Mouse (Mus musculus) MEL (cell line): ENCODE results near the gene Stag1.

ENCODE experiments used
- HCFC1 ChIP-seq: IDR thresholded peaks from 2 replicates; pipeline ENCODE4 v1.6.1; 2012; ENCODE audit warnings: low read depth, mild to moderate bottlenecking, inconsistent platforms, low read length, improper control_type of control experiment, moderate library complexity
- NRF1 ChIP-seq: IDR thresholded peaks from 2 replicates; pipeline ENCODE4 v1.6.1; 2014; ENCODE audit warnings: low read depth, mild to moderate bottlenecking, inconsistent platforms, low read length, improper control_type of control experiment, moderate library complexity; ENCODE audit not compliant: poor library complexity, insufficient read depth, severe bottlenecking

DNA sequence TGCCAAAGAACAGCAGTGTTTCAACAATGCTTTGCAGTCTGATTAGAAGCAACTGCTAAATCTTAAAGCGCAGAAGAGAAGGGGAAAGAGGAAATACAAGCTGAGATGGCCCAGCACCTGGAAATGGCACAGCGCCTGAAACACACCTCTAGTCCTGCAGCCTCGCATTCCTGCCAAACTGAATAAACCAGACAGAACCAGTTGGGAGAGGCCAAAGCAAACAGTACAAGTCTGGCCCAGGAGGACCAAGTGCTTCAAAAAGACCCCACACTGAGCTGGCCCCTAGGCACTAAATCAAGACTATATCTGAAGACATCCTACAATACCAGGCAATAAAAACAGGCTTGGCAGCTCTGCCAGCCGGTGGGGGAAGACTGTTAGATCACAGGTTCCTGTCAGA lies 408.3 kb downstream of the Stag1 start:
- no peak for TF ChIP-seq NRF1
- no peak for TF ChIP-seq HCFC1
